Comparison of ENCODE assay signal across 7 mouse cellular contexts in the genomic region with DNA sequence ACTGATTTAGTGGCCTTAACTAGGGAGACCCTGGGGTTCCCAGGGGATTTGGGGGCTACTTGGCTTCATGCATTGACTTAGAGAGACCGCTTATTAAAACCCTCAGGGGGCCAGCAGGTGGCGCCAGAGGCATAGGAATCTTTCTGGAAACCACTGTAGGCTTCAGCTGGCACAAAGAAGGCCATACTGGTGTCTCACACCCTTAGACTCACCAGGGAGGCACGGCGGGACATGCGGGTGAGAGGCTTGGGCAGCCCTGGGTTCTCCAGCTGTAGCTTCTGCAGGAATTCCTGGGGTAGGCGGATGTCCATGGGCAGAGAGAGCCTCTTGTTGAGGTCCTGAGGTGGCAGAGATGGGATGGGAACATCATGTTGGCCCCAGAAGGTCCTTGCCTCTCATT. TPM values are rescaled to one million over a fixed set of nuclear protein-coding genes. Genes with fewer than 3 reads are reported as not detected.
DNase-seq lines count a peak whose midpoint lies in the region; ATAC-seq lines count a peak whose summit lies in the region.

No protein-coding gene starts in this region.

- H3K27ac ChIP-seq in midbrain, embryonic 14.5 days (replicated peaks; ENCODE audit: low read depth, low read length) = no peak overlapping the region

- ATAC-seq in midbrain, embryonic 14.5 days (ENCODE audit: low FRiP score, low TSS enrichment) = peak; percentile 64; the same call in 1 of the 2 replicates

- H3K4me3 ChIP-seq in midbrain, embryonic 14.5 days (replicated peaks; ENCODE audit: low read depth, low read length) = no peak overlapping the region

- no peaks in the 10 kb centered on the region for H3K27me3 ChIP-seq in midbrain, embryonic 14.5 days (ENCODE audit: control insufficient read depth, insufficient read depth, low read length)

- DNase-seq in R1 (ENCODE audit: low read depth, low spot score) = peak; percentile 76
- DNase-seq in cerebellum, adult 8-10 months = peak; percentile 89
- peak; percentile 66 to 79 for DNase-seq in frontal cortex, postnatal 14 days (ENCODE audit: low spot score in 2 of 2)
- DNase-seq in hindlimb bud, embryonic 11.5 days (ENCODE audit: extremely low spot score, low read depth, low spot score) = peak; percentile 73
- peak; percentile 93 for DNase-seq in left cerebral cortex, postnatal 14 days (ENCODE audit: low spot score in 2 of 2)
- peak; percentile 95 for DNase-seq in midbrain, embryonic 14.5 days
- DNase-seq in spleen, adult 18-20 months = peak; percentile 49 to 80

- H3K9ac ChIP-seq in midbrain, embryonic 14.5 days (replicated peaks; ENCODE audit: low read length) = no peak overlapping the region

- no peaks in the 10 kb centered on the region for H3K36me3 ChIP-seq in midbrain, embryonic 14.5 days (ENCODE audit: control insufficient read depth, insufficient read depth, low read length)

- intact Hi-C loops in left cerebral cortex, postnatal 14 days (cut with DNase I) = loop anchor here (1.0 kb wide), 2 partner anchors 34 to 116 kb away; no protein-coding TSS in a partner anchor

- H3K4me2 ChIP-seq in midbrain, embryonic 14.5 days (ENCODE audit: low read length) = no peak overlapping the region

- no peaks in the 10 kb centered on the region for H3K9me3 ChIP-seq in midbrain, embryonic 14.5 days (ENCODE audit: control insufficient read depth, low read length)

- H3K4me1 ChIP-seq in midbrain, embryonic 14.5 days (ENCODE audit: control insufficient read depth, insufficient read depth, low read length) = peaks cover 10% of the 10 kb centered on the region; the same call in 1 of the 2 replicates

- 18% methylated on average over 6 of the region's 6 CpGs for WGBS in midbrain, embryonic 14.5 days

RNA-seq across cellular contexts. Expression of a gene that starts 18.2 kb away (rescaled TPM):
- total RNA-seq in left cerebral cortex, postnatal 14 days (2021) = 10 to 100 TPM; 17.0 to 28.3 TPM
- 0.63 and 1.1 TPM in 2 replicates for polyA plus RNA-seq in midbrain, embryonic 14.5 days (2014; fragmentation: Nextera tagmentation; extraction: Ambion mirVana)

RNA-seq across cellular contexts. Expression of a gene that starts 53.4 kb away (rescaled TPM):
- 10 to 100 TPM; 86.2 to 87.4 TPM for total RNA-seq in left cerebral cortex, postnatal 14 days (2021)
- 7.5 and 10.2 TPM in 2 replicates for polyA plus RNA-seq in midbrain, embryonic 14.5 days (2014; fragmentation: Nextera tagmentation; extraction: Ambion mirVana)
